Mouse (Mus musculus) mouse embryonic stem cell (cell line): ENCODE results near the gene Spata1.

Experiments
- in situ Hi-C, 2 experiments: fragments of 300-500 bp; cut with MboI; formaldehyde crosslinking; loops; 1 replicate in 1 of 2; 3 replicates in 1 of 2; pipeline ENCODE4 v1.14.3; 2019 to 2020; ENCODE audit warnings: low sequenced_read_pairs in 2 of 2, low pct_unique_long_range_greater_than_20kb in 1 of 2, mixed read lengths in 1 of 2; ENCODE audit not compliant: unreplicated experiment in 1 of 2

Spata1 gene

DNA sequence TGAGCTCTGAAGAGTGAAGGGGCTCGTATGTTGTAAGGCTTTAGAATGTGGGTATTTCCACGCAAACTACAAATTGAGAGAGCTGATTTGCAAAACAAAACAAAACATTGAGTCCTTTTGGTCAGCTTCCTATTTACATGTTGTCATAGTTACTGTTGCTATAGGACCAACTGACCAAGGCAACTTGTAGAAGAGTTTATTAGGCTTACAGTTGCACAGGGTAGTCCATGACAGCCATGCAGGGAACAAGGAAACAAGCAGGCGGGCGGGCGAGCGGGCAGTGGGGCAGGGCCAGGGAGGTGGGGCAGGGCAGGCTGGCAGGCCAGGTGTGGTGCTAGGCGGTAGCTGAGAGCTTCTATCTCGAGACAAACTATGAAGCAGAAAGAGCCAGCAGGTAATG is 73.1 kb downstream of the Spata1 start:
- in situ Hi-C loops: no loop called here

DNA sequence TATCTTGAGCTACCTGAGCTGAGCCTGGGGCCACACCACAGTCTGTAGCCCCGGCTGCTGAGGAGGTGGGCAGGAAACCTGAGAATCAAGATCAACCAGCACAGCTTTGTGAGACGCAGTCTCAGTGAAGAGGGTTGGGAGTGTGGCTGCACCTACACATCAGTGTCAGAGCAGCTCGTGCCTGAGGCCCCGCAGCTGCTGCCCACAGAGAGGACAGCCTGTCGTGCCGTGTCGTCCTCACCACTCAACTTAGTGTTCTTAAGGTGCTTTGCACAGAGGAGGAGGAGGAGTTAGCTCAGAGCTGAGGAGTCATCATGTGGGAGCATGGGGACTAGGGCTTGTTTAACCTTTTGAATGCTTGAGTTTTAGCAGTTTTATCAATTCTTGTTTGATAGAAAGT is 73.7 kb downstream of the Spata1 start:
- in situ Hi-C loops: no loop called here

DNA sequence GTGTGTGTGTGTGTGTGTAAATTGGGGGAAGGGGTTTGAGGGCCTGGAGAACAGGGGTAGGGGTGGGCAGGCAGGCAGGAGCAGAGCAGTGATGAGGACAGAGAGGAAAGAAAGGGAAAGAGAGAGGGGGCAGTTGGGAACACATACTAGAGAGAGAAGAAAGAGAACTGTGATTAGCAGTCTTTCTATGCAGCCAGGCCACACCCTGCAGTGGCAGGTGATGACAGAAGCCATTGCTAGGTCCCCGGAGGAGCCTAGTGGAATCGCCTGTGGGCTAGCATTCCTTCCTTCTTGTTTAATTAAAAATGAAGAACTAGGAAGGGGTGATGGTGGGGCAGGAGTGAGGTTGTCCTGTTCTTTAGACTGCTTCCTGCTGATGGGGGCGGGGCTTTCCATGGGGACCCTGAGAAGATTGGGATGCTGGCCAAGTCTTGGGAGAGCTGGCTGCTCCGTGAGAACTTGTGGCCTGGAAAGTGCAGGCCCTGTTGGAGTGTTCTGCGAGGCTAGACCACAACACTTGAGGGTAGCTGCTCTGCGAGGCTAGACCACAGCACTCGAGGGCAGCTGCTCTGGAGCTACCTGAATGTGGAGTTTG is 75.2 kb downstream of the Spata1 start:
- in situ Hi-C loops: no loop called here

DNA sequence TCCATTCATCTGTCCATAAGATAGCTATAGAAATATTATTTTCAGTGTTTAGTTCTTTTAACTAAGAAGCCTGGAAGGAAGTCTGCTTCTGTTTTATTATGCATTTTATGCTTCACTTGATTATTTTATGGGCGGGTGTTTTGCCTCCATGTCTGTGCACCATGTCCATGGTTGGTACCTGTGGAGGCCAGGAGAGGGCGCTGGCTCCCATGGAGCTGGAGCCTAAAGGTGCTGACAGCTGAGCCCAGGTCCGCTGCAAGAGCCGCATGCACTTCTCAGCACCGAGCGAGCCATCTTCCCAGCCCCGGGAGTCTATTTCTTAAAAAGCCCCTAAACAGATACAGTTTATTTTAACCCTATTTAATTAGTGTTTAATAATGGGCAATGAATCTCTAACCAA is 75.8 kb downstream of the Spata1 start:
- in situ Hi-C loops: no loop called here

DNA sequence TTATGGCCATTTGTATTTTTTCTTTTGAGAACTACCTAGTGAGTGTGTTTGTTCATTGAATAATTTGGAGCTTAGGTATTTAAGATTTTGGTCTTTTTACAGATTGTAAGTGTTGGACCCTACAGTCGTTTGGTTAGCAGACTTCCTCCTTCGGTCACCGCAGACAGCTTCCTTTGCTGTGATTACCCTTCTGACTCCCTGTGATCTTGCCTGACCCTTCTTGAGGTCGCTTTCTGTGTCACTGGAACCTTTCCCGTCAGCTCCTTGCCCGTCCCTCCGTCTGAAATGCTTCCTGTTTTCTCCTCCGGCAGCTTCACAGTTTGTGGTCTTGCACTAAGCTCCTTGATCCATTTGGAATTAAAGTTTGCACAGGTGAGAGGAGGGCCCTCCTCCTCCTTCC is 77.8 kb downstream of the Spata1 start:
- in situ Hi-C loops: no loop called here

DNA sequence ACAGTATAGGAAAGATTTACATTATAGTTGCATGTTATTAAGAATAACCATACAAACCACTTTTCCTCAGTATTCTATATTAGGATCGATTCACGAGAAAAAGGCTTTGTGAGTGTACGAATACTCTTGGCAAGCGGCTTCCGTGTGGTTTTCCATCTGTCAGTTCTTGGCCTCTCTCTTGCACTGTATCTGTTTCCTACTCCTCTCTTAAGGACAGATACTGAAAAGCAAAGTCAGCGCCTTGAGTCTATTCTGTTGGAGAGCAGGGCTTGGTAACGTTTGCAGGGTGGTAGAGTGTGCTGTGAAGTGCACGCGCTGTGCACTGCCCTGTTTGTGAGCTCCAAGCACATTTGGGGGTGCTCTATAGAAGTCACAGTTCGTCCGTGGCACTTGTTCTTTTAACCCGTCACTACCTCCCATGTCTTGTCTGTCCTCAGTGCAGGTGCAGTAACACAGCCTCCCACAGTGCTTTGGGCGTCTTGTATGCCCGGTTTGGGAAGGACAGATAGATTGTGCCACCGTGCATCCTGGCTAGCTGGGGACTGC is 79.5 kb downstream of the Spata1 start:
- in situ Hi-C loops: no loop called here

DNA sequence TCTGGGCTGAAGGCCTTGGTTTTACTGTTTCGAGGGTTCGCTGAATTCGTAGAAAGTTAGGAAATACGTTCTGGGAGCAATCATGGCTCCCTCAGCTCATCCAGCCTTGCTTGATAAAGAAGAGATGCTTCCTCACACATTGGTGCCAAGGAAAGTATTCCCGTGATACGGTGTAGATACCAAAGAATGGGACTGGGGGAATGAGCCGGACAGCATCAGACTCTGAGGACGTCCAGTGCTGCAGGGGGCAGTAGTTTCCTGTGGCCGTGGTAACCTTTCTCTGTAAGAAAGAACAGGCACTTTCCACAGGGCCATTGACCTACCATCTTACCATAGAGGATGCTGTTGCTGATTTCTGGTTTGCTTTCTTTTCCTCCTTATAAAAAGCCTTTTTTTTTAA is 80.0 kb downstream of the Spata1 start:
- in situ Hi-C loops: no loop called here

DNA sequence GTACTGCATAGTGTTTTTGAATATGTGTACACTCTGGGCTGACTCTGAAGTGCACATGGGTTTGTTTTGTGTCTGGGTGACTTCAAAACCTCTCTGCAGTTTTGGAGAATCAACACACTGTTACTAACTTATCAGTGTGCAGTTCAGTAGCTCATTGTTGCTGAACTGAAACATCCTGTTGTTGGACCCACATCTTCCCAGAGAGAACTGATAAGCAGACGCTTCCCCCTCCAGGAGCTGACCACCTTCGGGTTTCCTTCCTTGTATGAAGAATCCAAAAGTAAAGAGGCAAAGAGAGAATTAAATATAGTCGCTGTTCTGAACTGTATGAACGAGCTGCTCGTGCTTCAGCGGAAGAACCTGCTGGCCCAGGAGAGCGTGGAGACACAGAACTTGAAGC is 80.7 kb downstream of the Spata1 start:
- in situ Hi-C loops: no loop called here

DNA sequence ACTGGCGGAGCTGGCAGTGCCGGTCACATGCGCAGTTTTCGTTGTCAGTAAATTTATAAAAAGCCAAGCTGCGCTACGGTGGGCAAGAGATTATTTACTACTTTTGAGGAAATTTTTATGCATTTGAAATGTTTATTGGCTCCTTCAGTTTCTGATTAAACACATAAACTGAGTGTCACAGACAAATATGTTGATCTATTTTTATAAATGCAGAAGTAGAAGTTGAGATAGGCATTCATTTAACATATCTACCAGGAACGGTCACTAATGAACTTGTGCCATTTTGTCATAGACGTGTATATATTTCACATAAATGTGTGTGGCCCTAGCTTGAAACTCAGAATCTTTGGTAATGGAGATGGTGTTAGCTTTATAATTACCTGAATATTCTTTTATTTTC is 81.7 kb downstream of the Spata1 start:
- in situ Hi-C loops: no loop called here

DNA sequence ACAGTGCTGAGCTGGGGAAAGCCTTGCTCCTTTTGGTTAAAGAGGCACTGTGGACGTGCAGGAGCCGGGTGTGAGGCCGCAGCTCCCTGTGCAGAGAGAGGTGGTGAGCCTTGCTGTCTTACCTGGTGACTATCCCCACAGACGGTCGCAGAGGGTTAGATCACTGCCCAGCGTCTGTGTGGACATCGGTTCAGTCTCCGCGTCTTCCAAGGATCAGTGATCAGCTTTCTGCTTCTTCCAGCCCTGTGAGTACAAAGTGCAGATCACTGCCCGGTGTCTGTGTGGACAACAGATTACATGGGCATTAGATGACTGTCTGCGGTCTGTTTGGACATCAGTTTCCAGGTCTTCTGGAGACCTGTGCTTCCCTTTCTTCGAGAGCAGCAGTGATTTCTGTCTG is 85.0 kb downstream of the Spata1 start:
- in situ Hi-C loops: no loop called here

DNA sequence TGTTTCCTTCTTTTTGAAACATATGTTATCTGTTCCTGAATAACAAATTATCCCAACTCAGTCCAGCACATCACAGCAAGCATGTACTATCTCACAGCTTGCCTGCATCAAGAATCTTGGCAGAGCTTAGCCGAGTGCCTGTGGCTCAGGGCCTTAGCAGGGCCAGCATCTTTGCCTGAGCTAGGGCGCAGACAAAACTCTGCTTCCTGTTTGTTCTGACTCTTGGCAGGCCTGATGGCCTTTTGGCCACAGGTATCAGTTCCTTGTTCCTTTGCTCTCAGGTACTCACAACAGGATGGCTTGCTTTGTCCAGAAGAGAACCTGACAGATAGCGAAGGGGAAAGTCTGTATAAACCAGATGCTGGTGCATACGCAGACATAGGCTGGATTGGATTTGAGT is 85.6 kb downstream of the Spata1 start:
- in situ Hi-C loops: no loop called here

DNA sequence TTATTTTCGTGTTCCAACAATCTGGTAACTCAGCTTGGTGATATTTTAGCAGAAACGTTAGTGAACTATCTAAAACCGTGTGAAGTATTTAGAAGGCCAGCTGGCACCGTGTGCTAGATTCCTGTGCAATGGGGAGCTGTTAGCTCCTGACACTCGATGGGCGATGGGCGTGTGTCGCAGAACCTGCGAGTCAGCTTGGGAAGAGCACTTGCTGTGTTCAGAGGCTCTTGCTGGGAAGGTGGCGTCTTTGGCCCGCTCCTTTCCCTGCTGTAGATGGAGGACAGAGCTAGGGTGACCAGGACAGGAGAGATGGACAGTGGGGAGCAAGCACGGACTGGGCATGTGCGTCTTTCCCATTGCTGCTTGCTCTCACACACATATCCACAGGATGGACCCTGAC is 86.5 kb downstream of the Spata1 start:
- in situ Hi-C loops: no loop called here

DNA sequence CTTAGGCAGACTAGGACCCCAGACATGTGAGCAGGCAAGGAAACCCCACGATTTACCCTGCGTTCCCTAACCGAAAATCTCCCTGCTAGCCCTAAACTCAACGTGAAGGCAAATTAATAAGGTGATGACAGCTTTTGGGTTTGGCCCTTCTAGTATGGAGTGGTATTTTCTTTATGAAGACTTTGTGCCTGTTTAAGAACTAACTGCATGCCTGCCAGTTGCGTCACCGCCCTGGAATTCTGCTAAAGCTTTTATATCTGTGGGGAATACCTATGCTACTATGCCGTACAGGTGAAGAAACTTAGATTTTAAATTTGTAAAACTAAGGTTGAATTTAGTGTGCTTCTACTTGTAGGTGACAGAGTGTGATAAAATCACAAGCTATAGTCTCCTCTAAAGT is 87.1 kb downstream of the Spata1 start:
- in situ Hi-C loops: no loop called here

DNA sequence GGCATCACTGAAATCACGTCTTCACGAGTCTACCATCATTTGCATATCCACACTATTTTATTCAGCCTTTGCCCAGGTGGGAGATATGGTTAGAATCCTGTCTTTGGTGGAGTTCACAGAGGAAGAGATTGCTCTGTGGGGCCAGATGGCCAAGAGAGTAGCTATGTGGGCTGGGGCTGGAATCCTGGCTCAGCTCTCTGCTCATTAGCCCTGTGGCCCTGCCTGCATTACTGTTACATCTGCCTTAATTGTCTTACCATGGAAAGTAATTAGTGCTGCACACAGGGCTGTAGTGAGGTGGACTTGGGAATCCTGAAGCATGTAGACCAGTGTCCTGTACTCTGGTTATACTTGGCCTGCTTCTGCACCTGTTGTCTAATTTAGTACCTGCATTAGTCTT is 87.5 kb downstream of the Spata1 start:
- in situ Hi-C loops: no loop called here

DNA sequence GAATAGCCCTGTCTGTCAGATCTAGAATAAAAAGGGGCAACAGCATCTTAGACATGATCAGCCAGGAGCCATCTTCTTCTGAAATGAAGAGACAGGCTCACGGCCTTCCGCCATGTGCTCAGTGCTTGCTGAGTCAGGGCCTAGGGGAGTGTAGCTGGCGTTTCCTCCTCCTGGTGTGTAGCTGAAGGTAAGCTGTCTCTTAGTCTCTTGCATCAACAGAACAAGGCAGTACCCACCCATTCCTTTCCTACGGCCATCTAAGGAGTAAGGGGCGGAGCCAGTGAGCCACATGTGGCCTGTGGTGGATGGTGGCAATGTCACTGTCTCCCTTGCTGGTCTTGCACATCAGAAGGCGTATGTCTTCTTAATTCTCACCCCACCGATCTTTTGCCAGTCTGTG is 89.4 kb downstream of the Spata1 start:
- in situ Hi-C loops: no loop called here
